Mouse (Mus musculus): ENCODE data around the gene Pcnx2.

DNA sequence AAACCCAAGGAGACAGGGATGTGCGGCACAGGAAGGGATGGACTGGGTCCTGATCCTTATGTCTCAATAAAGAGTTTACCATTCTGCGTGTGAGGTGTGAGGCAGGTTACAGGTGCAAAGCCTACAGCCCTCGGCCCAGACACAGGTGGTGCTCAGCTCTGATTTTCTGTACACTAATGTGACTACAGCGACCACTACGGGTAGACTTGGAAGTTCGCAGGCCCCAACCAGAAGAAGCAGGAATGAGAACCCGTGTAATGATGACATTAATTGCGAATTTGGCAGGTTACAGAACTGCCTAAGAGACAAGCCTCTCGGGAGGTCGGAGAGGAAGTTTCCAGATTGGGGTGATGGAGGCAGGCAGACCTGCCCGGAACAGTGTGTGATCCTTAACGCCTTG is 32.0 kb downstream of the Pcnx2 start:
- TF ChIP-seq CTCF (IDR thresholded peaks at IDR 0.05; ENCODE audit: extremely low read depth, insufficient read depth, low read length) (no peak), POLR2A (IDR thresholded peaks at IDR 0.05; ENCODE audit: extremely low read depth, insufficient read depth, low read length) (no peak)
